Comparison of ENCODE assay signal across 8 mouse cellular contexts in the genomic region with DNA sequence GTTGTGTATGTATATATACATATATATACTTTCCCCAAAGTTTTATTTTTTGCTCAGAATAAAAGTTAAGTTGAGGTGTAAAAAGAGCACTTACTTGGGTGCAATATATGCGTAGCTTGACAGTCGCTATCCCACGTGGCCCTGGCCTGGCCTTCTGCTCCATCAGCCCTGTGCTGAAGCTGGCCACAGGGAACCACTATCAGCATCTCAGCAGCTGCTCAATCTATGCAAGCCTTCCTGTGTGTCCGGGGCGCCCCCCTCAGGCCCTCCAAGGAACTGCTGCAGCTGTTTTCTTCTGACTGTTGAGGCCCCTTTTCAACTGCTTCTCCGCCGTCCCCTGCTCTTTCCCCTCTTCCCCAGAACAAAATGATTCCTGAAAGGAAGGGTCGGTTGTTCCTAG. TPM values are rescaled to one million over a fixed set of nuclear protein-coding genes. Genes with fewer than 3 reads are reported as not detected.
DNase-seq lines count a peak whose midpoint lies in the region; ATAC-seq and TF ChIP-seq lines count a peak whose summit lies in the region.

No protein-coding gene starts in this region.

- no peak overlapping the region for H3K9ac ChIP-seq in heart, postnatal 0 days (replicated peaks; ENCODE audit: low read depth, low read length)

- no peak overlapping the region for H3K27ac ChIP-seq in heart, postnatal 0 days (ENCODE audit: low read depth)

- no peaks in the 10 kb centered on the region for H3K9me3 ChIP-seq in E14TG2a.4 (ENCODE audit: low read length)
- H3K9me3 ChIP-seq in heart, postnatal 0 days (replicated peaks; ENCODE audit: control insufficient read depth, low read length) = no peaks in the 10 kb centered on the region

- ATAC-seq in heart, postnatal 0 days (ENCODE audit: insufficient read depth, low read depth) = no peak

- 9% methylated on average over 8 of the region's 8 CpGs for WGBS in heart, postnatal 0 days

- no peak overlapping the region for H3K4me2 ChIP-seq in heart, postnatal 0 days (ENCODE audit: low read depth, low read length)

- no peak for TF ChIP-seq EP300 in heart, postnatal 0 days (IDR thresholded peaks at IDR 0.05; ENCODE audit: low read depth)

- DNase-seq in adrenal gland, postnatal 14 days = peak; percentile 91
- DNase-seq in embryo, embryonic 9.5 days (ENCODE audit: extremely low spot score) = peak; percentile 84
- peak; percentile 82 for DNase-seq in heart, postnatal 0 days (ENCODE audit: low spot score)
- peak; percentile 81 to 91 for DNase-seq in layer of hippocampus, postnatal 25 days (ENCODE audit: extremely low spot score in 1 of 2, low spot score in 1 of 2)
- DNase-seq in lung, postnatal 4 days = peak; percentile 83 to 88
- DNase-seq in right cerebral cortex, adult 2 months (ENCODE audit: low spot score in 2 of 2) = peak; percentile 88 to 91
- peak; percentile 40 for DNase-seq in urinary bladder, postnatal 10 days (ENCODE audit: low spot score)

- H3K4me1 ChIP-seq in E14TG2a.4 (replicated peaks; ENCODE audit: low read depth, low read length) = peaks cover 50% of the 10 kb centered on the region
- H3K4me1 ChIP-seq in heart, postnatal 0 days (ENCODE audit: control insufficient read depth, insufficient read depth) = peaks cover 15% of the 10 kb centered on the region

- H3K27me3 ChIP-seq in E14TG2a.4 (ENCODE audit: insufficient read depth, low read length) = no peaks in the 10 kb centered on the region
- no peaks in the 10 kb centered on the region for H3K27me3 ChIP-seq in heart, postnatal 0 days (ENCODE audit: control insufficient read depth, insufficient read depth, low read length)

- H3K36me3 ChIP-seq in E14TG2a.4 (ENCODE audit: insufficient read depth, low read length) = peaks cover 46% of the 10 kb centered on the region
- peaks cover 6% of the 10 kb centered on the region for H3K36me3 ChIP-seq in heart, postnatal 0 days (replicated peaks; ENCODE audit: control insufficient read depth, insufficient read depth, low read length)

- TF ChIP-seq CTCF in E14TG2a.4 (conservative IDR thresholded peaks at IDR 0.05; ENCODE audit: low read length) = peak; percentile 99
- peak; percentile 87 for TF ChIP-seq CTCF in heart, postnatal 0 days (IDR thresholded peaks at IDR 0.05; ENCODE audit: low read depth)

- H3K4me3 ChIP-seq in E14TG2a.4 (replicated peaks; ENCODE audit: low read length) = no peak overlapping the region
- no peak overlapping the region for H3K4me3 ChIP-seq in heart, postnatal 0 days (ENCODE audit: low read depth, low read length)

RNA-seq across cellular contexts. Expression of a gene that starts 2.9 kb away (rescaled TPM):
- total RNA-seq in adrenal gland, postnatal 14 days (2021) = 36.4 and 38.7 TPM in 2 replicates
- total RNA-seq in heart, postnatal 0 days (2014; rRNA removed; ENCODE audit: low replicate concordance) = 31.8 and 41.3 TPM in 2 replicates
- 15.8 and 16.9 TPM in 2 replicates for polyA plus RNA-seq in heart, postnatal 0 days (2015; fragmentation: Nextera tagmentation; extraction: Ambion mirVana)
- 10 to 100 TPM; 31.6 to 32.3 TPM for total RNA-seq in layer of hippocampus, postnatal 25 days (2021)

RNA-seq across cellular contexts. Expression of a gene that starts 3.4 kb away (rescaled TPM):
- 44.6 and 50.1 TPM in 2 replicates for total RNA-seq in adrenal gland, postnatal 14 days (2021)
- total RNA-seq in heart, postnatal 0 days (2014; rRNA removed; ENCODE audit: low replicate concordance) = 70.2 and 127 TPM in 2 replicates
- 51.5 and 54.3 TPM in 2 replicates for polyA plus RNA-seq in heart, postnatal 0 days (2015; fragmentation: Nextera tagmentation; extraction: Ambion mirVana)
- total RNA-seq in layer of hippocampus, postnatal 25 days (2021) = 100 to 1,000 TPM in 1 of 2 experiments, 10 to 100 TPM in 1; 88.5 to 105 TPM

RNA-seq across cellular contexts. Expression of a gene that starts 14.4 kb away (rescaled TPM):
- total RNA-seq in adrenal gland, postnatal 14 days (2021) = 3.6 and 4.1 TPM in 2 replicates
- total RNA-seq in heart, postnatal 0 days (2014; rRNA removed; ENCODE audit: low replicate concordance) = 0.39 TPM in 1 of 2 replicates, not detected in the other
- 0.04 and 0.11 TPM in 2 replicates for polyA plus RNA-seq in heart, postnatal 0 days (2015; fragmentation: Nextera tagmentation; extraction: Ambion mirVana)
- total RNA-seq in layer of hippocampus, postnatal 25 days (2021) = 10 to 100 TPM; 50.0 to 53.1 TPM

RNA-seq across cellular contexts. Expression of a gene that starts 33.1 kb away (rescaled TPM):
- total RNA-seq in adrenal gland, postnatal 14 days (2021) = 4.4 and 4.7 TPM in 2 replicates
- total RNA-seq in heart, postnatal 0 days (2014; rRNA removed; ENCODE audit: low replicate concordance) = not detected in 2 replicates
- not detected in 2 replicates for polyA plus RNA-seq in heart, postnatal 0 days (2015; fragmentation: Nextera tagmentation; extraction: Ambion mirVana)
- 10 to 100 TPM; 25.8 to 30.6 TPM for total RNA-seq in layer of hippocampus, postnatal 25 days (2021)

RNA-seq across cellular contexts. Expression of a gene that starts 45.7 kb away (rescaled TPM):
- 21.1 and 22.5 TPM in 2 replicates for total RNA-seq in adrenal gland, postnatal 14 days (2021)
- total RNA-seq in heart, postnatal 0 days (2014; rRNA removed; ENCODE audit: low replicate concordance) = 4.8 and 7.1 TPM in 2 replicates
- 9.0 and 9.5 TPM in 2 replicates for polyA plus RNA-seq in heart, postnatal 0 days (2015; fragmentation: Nextera tagmentation; extraction: Ambion mirVana)
- 10 to 100 TPM; 26.4 to 28.8 TPM for total RNA-seq in layer of hippocampus, postnatal 25 days (2021)

Comparison
In these comparisons a context has a peak if more than half of its experiments do, and no peak if none do; other contexts are left out.
1. DNase-seq: peak in every context shown above with its lines; median percentile 91 in adrenal gland, postnatal 14 days; 90 in right cerebral cortex, adult 2 months; 86 in layer of hippocampus, postnatal 25 days; 86 in lung, postnatal 4 days; 84 in embryo, embryonic 9.5 days; 82 in heart, postnatal 0 days; 40 in urinary bladder, postnatal 10 days.
2. RNA of a gene that starts 14.4 kb away (total RNA-seq): 50.0 to 53.1 TPM in layer of hippocampus, postnatal 25 days; 3.6 to 4.1 TPM in adrenal gland, postnatal 14 days and 0.39 TPM in heart, postnatal 0 days; every median in the first group is over 10 times any median in the second.